Mouse (Mus musculus) stomach, postnatal 0 days (tissue): ENCODE results near the gene Wapl. TPM values are rescaled to one million over a fixed set of nuclear protein-coding genes. Genes with fewer than 3 reads are reported as not detected.

ENCODE experiments used
- ATAC-seq: fragments of 200-750 bp; cut with Nextera tagmentation; 2 replicates; pipeline ENCODE4 v1.8.0; 2017; ENCODE audit not compliant: low FRiP score, low TSS enrichment
- DNase-seq: peaks from one replicate; pipeline ENCODE4 v3.0.0-alpha.2; 2016; ENCODE audit warnings: low spot score
- H3K27ac ChIP-seq: fragments of 300-500 bp; sonication (generic); replicated peaks from 2 replicates; pipeline ENCODE4 v1.5.1; 2014; ENCODE audit warnings: mild to moderate bottlenecking, control low read depth
- H3K27me3 ChIP-seq: fragments of 300-500 bp; sonication (generic); 2 replicates; pipeline ENCODE4 v1.6.1; 2014; ENCODE audit warnings: low read length; ENCODE audit not compliant: control insufficient read depth, insufficient read depth
- H3K36me3 ChIP-seq: fragments of 300-500 bp; sonication (generic); 2 replicates; pipeline ENCODE4 v1.6.1; 2014; ENCODE audit warnings: low read length, mixed read lengths; ENCODE audit not compliant: control insufficient read depth, insufficient read depth
- H3K4me1 ChIP-seq: fragments of 300-500 bp; sonication (generic); replicated peaks from 2 replicates; pipeline ENCODE4 v1.6.1; 2014; ENCODE audit warnings: antibody characterized with exemption; ENCODE audit not compliant: control insufficient read depth, insufficient read depth
- H3K4me2 ChIP-seq: fragments of 300-500 bp; sonication (generic); replicated peaks from 2 replicates; pipeline ENCODE4 v1.6.1; 2014; ENCODE audit warnings: low read depth, mild to moderate bottlenecking, control low read depth, moderate library complexity
- H3K4me3 ChIP-seq: fragments of 300-500 bp; sonication (generic); 2 replicates; pipeline ENCODE4 v1.5.1; 2014; ENCODE audit warnings: low read depth, low read length, control low read depth
- H3K9ac ChIP-seq: fragments of 300-500 bp; sonication (generic); 2 replicates; pipeline ENCODE4 v1.6.1; 2014; ENCODE audit warnings: mild to moderate bottlenecking, low read length, control low read depth, mixed read lengths
- H3K9me3 ChIP-seq: fragments of 300-500 bp; sonication (generic); 2 replicates; pipeline ENCODE4 v1.6.1; 2016; ENCODE audit warnings: low read length; ENCODE audit not compliant: control insufficient read depth
- CTCF ChIP-seq: IDR thresholded peaks from 2 replicates; pipeline ENCODE4 v1.5.1; 2016; ENCODE audit warnings: antibody characterized with exemption, low read depth, mild to moderate bottlenecking, moderate library complexity
- EP300 ChIP-seq: optimal IDR thresholded peaks from 2 replicates; pipeline ENCODE3; 2016; ENCODE audit warnings: antibody characterized with exemption
- WGBS: fragments of 180-500 bp; shearing (Covaris S2); extraction: QIAGEN DNeasy Blood & Tissue Kit; methylation state at CpG from one replicate; pipeline ENCODE4 v1.1.7; 2014; 5-methylcytosine and 5-hydroxymethylcytosine counted together
- polyA plus RNA-seq: library from polyadenylated mRNA; unstranded; fragments of >200 nt; fragmentation: Nextera tagmentation; extraction: Ambion mirVana; gene quantifications from 2 replicates; pipeline ENCODE4 v1.2.1, GENCODE M21; 2015

Wapl gene
- polyA plus RNA-seq, 1 experiment from 2014 or later = 16.0 TPM

GRCm38 (mm10) chr14:34675347-34675865 lies 1.7 kb downstream of the Wapl start:
- ATAC-seq (no peak), DNase-seq (no peak)
- no peaks in the 10 kb centered on the region for H3K9me3 ChIP-seq
- WGBS = 42% methylated on average over 5 of the region's 5 CpGs
- H3K9ac ChIP-seq = no peak overlapping the region
- no peaks in the 10 kb centered on the region for H3K36me3 ChIP-seq
- H3K4me2 ChIP-seq = peak overlapping the region; percentile 18
- no peaks in the 10 kb centered on the region for H3K4me1 ChIP-seq
- H3K27ac ChIP-seq = no peak overlapping the region
- H3K27me3 ChIP-seq = no peaks in the 10 kb centered on the region
- TF ChIP-seq EP300 = no peak
- TF ChIP-seq CTCF = no peak
- H3K4me3 ChIP-seq = no peak overlapping the region

GRCm38 (mm10) chr14:34680815-34681214 lies 7.1 kb downstream of the Wapl start:
- DNase-seq (no peak), ATAC-seq (no peak)
- WGBS = 83% methylated on average over 2 of the region's 2 CpGs
- Histone ChIP-seq H3K27me3 (no peaks in the 10 kb centered on the region), H3K4me3 (no peak overlapping the region), H3K9ac (no peak overlapping the region), H3K27ac (no peak overlapping the region), H3K4me2 (no peak overlapping the region), H3K4me1 (no peaks in the 10 kb centered on the region), H3K36me3 (no peaks in the 10 kb centered on the region; the same call in 1 of the 2 replicates), H3K9me3 (no peaks in the 10 kb centered on the region)
- no peak for TF ChIP-seq EP300

- no peak overlapping the region for H3K9ac ChIP-seq
- no peak for ATAC-seq
- TF ChIP-seq CTCF (no peak), EP300 (no peak)
Observed at GRCm38 (mm10) chr14:34684989-34685388, 11.3 kb downstream of the Wapl start.

GRCm38 (mm10) chr14:34693970-34694369 lies 20.2 kb downstream of the Wapl start:
- TF ChIP-seq EP300 (no peak), CTCF (no peak)
- no peak overlapping the region for H3K4me2 ChIP-seq
- no peak overlapping the region for H3K4me3 ChIP-seq
- WGBS = 97% methylated on average over 4 of the region's 4 CpGs
- H3K27ac ChIP-seq = no peak overlapping the region
- no peaks in the 10 kb centered on the region for H3K27me3 ChIP-seq
- no peaks in the 10 kb centered on the region for H3K4me1 ChIP-seq
- H3K9ac ChIP-seq = no peak overlapping the region
- H3K9me3 ChIP-seq = no peaks in the 10 kb centered on the region
- DNase-seq = no peak
- H3K36me3 ChIP-seq = no peaks in the 10 kb centered on the region; the same call in 1 of the 2 replicates
- no peak for ATAC-seq

More at GRCm38 (mm10) chr14:34684989-34685388, 11.3 kb downstream of the Wapl start:
- no peak overlapping the region for H3K4me2 ChIP-seq
- H3K27ac ChIP-seq = no peak overlapping the region
- no peak for DNase-seq
- no peaks in the 10 kb centered on the region for H3K4me1 ChIP-seq
- no peaks in the 10 kb centered on the region for H3K27me3 ChIP-seq
- no peak overlapping the region for H3K4me3 ChIP-seq
- H3K36me3 ChIP-seq = no peaks in the 10 kb centered on the region; the same call in 1 of the 2 replicates
- H3K9me3 ChIP-seq = no peaks in the 10 kb centered on the region

DNA sequence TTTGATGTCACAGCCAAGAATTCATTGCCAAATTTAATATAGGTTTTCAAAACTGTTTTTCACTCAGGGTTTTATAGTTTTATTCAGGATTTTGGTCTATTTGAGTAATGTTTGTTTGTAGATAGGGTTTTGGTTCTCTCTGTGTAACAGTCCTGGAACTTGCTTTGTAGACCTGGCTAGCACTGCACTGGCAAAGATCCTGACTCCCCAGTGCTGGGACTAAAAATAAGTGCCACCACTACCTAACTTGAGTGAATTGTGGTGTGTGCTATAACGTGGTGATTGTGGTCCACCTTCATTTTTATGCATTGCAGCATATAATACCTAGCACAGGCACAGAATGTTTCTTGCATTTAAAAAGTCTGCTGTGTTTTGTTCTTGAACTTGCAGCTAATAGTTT lies 23.6 kb downstream of the Wapl start:
- Histone ChIP-seq H3K4me1 (no peaks in the 10 kb centered on the region), H3K27me3 (no peaks in the 10 kb centered on the region), H3K9me3 (no peaks in the 10 kb centered on the region), H3K4me3 (no peak overlapping the region), H3K4me2 (no peak overlapping the region), H3K27ac (no peak overlapping the region), H3K36me3 (no peaks in the 10 kb centered on the region; the same call in 1 of the 2 replicates), H3K9ac (no peak overlapping the region)
- 77% methylated on average over 1 of the region's 1 CpGs for WGBS
- DNase-seq (no peak), ATAC-seq (no peak)
- TF ChIP-seq EP300 = no peak

- no peaks in the 10 kb centered on the region for H3K9me3 ChIP-seq
- no peak overlapping the region for H3K4me3 ChIP-seq
- H3K4me1 ChIP-seq = no peaks in the 10 kb centered on the region
- H3K4me2 ChIP-seq = no peak overlapping the region
- TF ChIP-seq EP300 (no peak), CTCF (no peak)
- no peak overlapping the region for H3K9ac ChIP-seq
- DNase-seq = no peak
- H3K27me3 ChIP-seq = no peaks in the 10 kb centered on the region
- ATAC-seq = no peak
- WGBS = 91% methylated on average over 2 of the region's 2 CpGs
- H3K36me3 ChIP-seq = no peaks in the 10 kb centered on the region
- H3K27ac ChIP-seq = no peak overlapping the region
Observed at GRCm38 (mm10) chr14:34710209-34710608, 36.5 kb downstream of the Wapl start.
